Mouse (Mus musculus) T-helper 2 cell (primary cell): ENCODE results near the gene Pde4a.
"Not testable (repeated sequence)": the region's sequence is repeated elsewhere in the genome, so short reads cannot be mapped to it uniquely, and the experiment has no call there.

Experiments used
- in situ Hi-C: fragments of 300-600 bp; cut with MboI, MseI; formaldehyde crosslinking; loops from one replicate; pipeline ENCODE4 v1.15.1; 2025; ENCODE audit warnings: high pct_unique_total_duplicates

Gene Pde4a

DNA sequence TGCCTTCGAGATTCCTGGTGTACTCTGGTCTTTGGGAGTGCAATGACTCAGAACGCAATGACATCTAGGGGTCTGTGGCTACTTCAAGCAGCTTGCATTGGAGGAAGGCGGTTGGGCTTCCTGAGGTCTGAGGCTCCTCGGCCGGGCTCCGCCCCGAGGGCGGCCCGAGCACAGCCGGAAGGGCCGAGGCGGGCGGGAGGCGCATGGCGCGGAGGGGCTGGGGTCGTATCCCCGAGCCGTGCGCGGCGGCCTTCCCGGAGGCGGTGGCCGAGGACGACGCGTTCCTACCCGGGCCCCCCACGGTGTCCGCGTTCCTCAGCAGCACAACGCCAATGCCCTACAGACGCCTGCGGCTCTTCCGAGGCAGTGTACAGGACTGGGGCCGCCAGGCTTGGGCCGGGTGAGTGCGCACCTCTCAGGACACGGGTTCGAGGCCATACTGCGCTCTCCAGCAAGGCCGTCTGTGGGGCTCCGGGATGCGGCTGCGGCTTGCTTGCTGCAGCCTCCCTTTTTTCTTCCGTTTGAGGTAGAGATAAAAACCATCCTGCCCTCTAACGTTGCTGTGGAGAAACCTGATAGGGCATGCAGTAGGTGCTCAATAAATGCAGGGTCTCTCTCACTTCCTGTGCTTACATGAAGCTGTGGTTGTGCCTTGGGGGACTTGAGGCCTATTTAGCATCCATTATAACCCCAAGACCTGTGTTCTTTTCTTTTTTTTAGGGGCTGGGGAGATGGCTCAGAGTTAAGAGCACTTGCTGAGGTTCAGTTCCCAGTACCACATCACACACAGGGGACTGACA, 16.1 kb downstream of the Pde4a start:
- in situ Hi-C loops = no loop called here

DNA sequence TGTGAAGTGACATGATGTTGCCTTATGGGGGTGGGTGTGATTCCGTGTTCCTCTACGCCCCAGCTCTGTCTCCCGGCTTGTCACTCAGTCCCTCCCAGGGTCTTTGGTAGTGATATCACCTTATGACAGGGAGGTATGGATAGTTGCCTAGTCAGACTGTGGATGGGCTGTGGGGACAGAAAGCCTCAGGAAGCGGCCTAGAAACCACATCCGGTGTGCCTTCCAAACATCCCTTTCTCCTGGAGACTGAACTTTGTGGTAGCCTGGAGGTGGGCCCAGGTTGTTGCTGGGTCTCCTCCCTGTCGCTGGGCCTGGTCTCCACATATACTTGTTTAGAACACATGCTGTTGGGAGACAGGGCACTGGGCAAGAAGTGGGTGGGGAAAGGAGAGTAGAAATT, 17.9 kb downstream of the Pde4a start:
- in situ Hi-C loops = no loop called here

DNA sequence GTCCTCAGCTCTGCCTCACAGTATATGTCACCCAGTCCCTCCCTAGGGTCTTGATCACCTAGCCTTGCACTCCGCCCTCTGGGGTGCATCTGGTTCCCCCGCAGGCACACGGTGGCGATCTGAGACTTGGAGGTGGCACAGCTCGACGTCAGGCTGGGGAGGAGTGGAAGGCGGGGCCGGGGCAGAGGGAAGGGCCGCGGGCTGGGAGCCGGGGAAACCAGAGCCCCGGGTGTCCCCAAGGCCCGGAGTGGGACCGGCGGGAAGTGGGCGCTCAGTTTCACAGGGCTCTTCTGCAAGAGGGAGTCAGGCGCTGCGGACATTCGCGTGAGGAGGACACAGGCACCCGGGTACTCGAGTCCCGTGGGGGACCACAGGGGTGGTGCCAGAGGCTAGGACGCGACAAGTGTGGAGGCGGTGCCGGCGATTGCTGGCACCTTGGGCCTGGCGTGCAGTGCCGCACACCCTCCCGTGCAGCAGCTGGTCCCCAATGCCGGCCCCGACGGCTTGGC, 18.4 kb downstream of the Pde4a start:
- in situ Hi-C loops = no loop called here

DNA sequence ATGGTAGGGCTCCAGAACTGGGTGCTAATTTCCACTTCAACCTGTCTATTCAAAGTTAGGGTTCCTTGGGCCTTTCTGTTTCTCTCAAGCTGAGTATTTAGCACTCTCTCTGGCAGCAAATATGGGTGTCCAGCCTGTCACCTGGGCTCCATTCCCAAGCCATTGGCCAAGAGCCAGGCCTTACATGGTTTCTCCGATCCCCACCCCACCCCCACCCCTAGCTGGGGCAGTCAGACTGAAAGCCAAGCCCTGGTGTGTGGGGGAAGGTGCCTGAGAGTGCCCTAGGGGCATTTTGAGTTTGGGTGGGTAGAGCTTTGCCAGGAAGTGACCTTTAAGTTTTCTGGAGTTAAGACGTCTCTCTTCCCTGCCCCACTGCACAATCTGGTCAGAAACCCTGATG, 19.2 kb downstream of the Pde4a start:
- in situ Hi-C loops = no loop called here

DNA sequence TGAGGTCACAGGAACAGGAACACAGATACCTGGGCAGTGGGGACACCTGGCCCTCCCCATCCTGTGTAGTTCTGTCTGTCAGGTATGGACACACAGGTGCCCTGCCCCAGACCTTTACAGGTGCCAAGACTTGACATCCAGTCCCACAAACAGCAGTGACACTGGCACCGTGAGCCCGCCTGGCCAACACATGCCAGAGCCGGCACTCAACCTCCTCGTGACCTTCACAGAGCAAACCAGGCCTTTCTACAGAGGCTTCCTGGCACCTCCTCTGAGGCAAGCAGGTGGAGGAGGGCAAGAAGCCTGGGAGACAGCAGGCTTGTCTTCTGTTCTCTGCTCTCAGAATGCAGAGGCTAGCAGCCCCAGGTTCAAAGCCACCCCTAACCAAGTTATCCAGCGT, 19.9 kb downstream of the Pde4a start:
- in situ Hi-C loops = no loop called here

DNA sequence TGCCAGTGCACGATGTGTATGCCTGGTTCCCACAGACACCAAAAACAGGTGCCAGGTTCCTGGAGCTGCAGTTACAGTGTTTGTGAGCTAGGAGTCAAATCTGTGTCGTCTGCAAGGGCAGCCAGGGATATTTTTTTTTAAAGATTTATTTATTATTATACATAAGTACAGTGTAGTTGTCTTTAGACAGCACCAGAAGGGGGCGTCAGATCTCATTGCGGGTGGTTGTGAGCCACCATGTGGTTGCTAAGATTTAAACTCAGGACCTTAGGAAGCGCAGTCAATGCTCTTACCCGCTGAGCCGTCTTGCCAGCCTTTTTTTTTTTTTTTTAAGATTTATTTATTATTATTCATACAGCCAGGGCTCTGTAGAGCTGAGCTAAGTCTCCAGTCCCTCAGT, 24.4 kb downstream of the Pde4a start:
- in situ Hi-C loops = no loop called here

DNA sequence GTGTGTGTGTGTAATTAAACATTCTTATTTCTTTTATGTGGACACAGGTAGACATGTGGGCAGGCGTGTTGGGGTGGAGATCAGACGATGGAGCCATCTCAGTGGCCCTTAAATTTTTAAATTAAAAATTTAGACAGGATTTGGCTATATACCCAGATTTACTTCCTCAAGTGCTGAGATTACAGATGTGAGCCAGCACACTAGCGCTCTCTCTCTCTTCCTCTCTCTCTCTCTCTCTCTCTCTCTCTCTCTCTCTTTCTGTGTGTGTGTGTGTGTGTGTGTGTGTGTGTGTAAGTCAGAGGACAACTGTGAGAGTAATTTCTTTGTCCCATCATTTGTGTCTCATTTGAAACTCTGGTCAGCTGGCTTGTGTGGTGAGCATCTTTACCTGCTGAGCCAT, 25.2 kb downstream of the Pde4a start:
- in situ Hi-C loops = no loop called here

DNA sequence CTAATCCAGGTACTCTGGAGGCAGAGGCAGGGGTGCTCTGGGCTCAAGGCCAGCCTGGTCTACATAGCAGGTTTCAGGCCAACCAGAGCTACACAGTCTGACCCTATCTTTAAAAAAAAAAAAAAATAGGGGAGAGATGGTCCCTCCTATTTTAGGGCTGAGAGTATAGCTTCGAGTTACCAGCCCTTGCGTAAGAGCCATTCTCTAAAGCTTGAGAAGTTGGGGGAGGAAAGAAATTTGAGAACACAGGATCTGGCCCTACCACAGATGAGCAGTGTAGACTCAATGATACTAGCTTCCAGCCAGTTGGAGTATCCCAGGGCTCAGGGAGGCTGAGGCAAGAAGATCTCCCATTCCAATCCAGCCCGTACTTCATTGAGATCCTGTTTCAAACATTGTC, 28.3 kb downstream of the Pde4a start:
- in situ Hi-C loops = no loop called here

DNA sequence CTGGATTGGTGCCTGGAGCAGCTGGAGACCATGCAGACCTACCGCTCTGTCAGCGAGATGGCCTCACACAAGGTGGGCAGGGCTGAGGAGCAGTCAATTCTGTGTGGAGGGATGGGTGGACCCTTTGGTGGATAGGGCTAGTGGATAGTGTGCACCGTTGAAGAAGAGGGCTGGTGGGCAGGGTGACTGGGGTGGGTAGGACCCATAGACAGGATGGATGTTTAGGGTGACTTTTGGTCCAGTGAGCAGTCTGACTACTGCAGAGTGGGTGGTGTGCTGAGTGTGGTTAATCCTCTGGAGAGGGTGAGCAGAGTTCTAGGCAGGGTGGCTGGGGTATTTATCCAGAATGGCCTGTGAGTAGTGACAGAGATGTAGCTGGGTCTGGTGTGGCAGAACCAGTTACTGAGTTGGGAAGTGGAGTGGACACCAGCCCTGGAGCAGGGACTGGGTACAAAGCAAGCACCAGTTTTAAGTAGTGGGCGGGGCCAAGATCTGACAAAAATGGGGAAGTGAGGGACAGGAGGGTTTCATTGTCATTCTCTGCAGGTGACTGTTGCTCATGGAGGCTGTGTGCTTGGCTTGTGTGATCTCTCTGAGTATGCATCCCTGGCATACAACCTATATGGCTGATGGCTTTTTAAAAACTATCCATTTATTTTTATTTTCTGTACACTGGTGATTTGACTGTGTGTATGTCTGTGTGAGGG, 29.4 kb downstream of the Pde4a start:
- in situ Hi-C loops = no loop called here

DNA sequence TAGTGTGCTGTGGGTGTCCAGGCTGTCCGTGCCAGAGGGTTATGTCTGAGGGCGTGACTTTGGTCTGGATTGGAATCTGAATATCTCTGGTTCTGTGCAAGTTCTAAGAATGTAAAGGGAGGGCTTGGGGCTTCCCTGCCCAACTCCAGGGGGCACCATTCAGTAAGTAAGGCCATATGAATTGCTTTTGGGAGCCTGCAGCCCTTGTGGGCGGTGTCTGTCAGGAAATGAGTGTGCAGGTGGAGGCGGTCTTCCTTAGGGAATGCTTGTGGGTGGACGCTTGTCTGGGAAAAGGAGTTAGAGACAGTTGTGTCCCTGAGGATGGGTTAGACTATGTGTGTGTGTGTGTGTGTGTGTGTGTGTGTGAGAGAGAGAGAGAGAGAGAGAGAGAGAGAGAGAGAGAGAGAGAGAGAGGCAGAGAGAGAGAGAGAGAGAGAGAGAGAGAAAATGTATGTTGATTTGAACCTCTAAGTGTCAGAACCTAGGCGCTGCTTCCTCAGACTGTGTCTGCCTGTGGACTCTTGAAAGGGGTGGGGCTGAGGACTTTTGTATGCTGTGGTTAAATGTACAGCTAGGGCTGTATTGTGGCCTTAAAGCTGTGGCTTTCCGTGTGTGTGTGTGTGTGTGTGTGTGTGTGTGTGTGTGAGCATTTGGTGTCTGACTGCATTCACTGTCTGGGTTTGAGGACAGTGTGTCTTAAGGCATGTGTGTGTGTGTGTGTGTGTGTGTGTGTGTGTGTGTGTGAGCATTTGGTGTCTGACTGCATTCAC, 30.4 kb downstream of the Pde4a start:
- in situ Hi-C loops = not testable (repeated sequence)

DNA sequence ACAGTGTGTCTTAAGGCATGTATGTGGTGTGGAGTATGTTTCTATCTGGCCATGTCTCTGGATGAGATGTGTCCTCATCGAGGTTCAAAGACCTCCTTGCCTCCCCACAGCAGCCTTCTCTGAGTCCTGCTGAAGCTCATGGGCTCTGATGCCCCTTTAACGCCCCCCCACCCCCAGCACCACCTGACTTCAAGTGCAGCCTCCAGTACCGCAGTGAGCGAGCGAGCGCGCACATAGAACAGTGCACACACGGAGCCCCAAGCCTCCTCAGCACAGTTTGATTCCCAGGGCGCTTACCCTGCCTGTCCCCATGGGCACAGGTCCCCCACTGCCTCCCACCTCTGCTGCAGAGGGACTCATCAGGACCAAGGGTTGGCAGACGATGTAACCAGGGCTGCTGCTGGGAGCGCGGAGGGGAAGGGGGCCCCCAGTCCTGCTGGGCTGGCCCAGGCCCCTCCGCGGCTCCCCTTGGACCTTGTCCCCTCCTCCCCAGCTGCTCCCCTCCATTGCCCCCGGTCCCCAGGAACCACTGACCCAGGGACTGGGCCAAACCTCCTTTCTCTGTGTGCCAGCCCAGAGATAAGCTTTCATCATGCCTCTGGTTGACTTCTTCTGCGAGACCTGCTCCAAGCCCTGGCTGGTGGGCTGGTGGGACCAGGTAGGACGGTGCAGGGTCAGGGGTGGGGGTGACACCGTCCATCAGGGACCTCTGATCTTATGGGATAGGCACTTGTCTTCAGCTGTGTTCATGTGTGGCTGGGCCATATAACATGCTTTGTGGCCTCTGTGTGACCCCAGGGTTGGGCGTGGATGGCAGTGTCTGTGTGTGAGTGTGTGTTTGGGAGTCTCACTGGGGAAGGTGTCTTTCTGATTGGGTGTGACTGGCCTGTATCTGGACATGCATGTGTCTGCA, 31.3 kb downstream of the Pde4a start:
- in situ Hi-C loops = no loop called here

DNA sequence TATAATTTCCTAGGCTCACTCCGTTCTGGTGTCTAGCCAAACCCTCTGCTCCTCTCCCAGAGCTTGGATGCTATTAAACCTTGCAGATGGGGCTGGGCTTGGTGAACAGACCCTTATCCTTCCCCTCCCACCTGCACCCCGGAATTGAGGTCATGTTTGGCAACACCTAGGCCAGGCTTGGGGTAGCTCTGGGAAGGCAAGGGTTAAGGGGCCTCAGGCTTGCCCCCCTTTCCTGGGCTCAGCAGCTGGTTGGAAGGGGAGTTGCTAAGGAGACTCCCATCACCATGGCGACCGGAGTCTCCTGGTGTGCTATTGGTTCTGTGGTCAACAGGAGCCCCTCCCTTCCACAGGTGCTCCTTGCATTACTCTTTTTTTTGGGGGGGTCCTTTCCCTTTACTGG, 32.5 kb downstream of the Pde4a start:
- in situ Hi-C loops = no loop called here

DNA sequence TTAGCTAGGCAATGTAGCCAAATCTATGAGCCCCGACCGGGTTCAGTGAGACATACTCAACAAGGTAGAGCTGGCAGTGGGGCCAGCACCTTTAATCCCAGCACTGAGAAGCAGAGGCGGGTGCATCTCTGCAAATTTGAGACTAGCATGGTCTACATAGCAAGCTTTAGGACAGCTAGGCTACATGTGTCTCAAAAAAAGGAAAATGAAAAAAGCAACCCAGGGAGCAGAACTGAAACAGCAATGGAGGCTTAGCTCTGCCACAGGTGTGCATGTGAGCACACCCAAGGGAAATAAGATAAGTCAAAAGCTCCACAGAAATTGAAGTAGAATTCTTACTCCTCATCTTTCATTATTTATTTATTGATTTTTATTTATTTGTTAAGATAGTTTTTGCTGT, 33.4 kb downstream of the Pde4a start:
- in situ Hi-C loops = no loop called here

DNA sequence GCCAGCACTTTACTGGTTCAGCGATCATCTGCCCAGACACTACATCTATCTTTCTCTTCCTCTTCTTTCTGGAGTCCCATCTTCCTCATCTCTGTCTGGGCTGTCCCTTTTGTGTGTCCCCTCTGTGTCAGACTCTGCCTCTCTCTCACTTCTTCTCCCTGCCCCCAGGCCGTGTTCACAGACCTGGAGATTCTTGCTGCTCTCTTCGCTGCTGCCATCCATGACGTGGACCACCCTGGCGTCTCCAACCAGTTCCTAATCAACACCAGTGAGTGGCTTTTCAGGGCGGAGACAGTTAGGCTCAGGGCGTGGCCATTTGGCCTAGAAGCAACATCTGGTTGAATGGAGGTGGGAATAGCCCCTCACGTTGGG, 38.6 kb downstream of the Pde4a start:
- in situ Hi-C loops = no loop called here

DNA sequence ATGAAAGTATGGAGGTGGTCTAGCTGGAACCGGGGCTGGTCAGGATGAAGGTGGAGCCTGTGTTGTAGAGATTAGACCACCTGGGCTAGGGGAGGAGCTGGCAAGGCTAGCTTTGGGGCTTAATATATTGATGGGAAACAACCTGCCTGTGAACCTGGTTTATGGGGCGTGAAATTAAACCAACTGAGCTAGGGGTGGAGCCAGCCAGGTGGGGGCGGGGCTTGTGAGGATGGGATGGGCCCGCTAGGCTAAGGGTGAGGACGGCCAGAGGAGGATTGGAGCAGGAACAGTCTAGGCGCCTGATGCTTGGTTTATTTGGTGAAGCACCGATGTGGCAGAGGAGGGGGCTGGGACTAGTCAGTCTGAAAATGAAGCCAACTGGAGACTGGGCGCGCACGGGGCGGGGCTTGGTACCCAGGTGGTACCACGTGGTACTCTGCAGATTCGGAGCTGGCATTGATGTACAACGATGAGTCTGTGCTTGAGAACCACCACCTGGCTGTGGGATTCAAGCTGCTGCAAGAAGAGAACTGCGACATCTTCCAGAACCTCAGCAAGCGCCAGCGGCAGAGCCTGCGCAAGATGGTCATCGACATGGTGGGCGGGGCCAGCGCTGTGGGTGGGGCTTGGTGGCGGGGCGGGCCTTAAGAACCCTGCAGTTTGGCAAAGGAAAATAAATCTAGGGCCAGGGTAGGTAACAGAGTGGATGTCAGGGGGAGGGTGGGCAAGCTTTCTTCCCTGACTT, 39.2 kb downstream of the Pde4a start:
- in situ Hi-C loops = no loop called here

DNA sequence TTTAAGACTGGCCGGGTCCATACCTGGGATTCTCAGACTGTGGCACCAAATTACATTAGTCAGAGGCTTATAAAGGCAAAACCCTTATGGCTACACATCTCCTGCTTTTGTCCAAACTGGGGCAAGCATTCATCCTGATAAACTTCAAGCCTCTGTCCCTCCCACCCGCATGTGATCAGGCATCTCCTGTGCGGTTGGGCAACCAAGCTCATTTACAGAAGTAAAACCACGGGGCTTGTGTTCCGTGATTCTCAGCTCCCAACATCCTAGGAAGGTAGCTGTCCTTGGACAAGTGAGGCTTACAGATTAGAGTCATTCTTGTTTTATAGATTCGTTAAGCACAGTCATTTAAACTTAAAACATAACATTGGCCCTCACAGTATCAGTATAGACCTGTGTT, 41.3 kb downstream of the Pde4a start:
- in situ Hi-C loops = no loop called here

DNA sequence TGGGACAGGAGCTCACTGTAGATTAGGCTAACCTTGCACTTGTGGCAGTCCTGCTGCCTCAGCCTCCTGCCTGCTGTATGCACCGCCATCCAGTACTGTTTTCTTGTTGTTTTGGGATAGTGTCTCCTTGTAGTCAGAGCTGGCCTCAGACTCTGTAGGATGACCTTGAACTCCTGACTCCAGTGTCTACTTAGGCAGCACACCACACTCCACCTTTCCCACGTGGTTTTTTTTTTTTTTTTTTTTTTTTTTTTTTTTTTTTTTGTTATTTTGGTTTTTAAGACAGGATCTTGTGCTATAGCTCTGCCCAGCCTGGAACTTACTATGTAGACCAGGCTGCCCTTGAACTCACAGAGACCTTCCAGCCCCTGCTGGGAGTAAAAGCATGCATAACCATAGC, 43.1 kb downstream of the Pde4a start:
- in situ Hi-C loops = no loop called here

DNA sequence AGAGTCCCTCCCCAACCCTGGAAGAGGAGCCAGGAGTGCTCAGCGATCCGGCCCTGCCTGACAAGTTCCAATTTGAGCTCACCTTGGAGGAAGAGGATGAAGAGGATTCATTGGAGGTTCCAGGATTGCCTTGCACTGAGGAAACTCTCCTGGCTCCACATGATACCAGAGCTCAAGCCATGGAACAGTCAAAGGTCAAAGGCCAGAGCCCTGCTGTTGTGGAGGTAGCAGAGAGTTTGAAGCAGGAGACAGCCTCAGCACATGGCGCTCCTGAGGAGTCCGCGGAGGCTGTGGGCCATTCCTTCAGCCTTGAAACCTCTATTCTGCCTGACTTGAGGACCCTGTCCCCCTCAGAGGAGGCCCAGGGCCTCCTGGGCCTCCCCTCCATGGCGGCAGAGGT, 45.3 kb downstream of the Pde4a start:
- in situ Hi-C loops = loop anchor here (5.0 kb wide), 1 partner anchor 34 kb away; no protein-coding TSS in a partner anchor

DNA sequence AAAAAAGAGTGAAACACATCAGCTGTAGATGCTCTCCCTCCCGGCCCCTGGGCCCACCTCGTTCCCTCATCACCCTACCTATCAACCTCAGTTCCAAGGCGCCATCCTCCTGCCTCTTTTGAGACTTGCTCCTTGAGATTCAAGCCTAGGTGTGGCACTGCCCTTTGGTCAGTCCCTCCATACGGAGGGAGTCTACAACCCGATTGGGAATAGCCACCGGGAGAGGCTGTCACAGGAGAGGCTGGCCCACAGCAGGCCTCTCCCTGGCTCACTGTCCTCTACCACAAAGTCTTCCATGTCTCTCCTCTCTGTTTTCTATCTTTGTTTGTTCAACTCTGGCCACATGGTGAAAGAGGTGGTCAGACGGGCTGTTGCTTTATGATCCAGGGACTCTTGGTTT, 46.1 kb downstream of the Pde4a start:
- in situ Hi-C loops = loop anchor here (5.0 kb wide), 1 partner anchor 34 kb away; no protein-coding TSS in a partner anchor

DNA sequence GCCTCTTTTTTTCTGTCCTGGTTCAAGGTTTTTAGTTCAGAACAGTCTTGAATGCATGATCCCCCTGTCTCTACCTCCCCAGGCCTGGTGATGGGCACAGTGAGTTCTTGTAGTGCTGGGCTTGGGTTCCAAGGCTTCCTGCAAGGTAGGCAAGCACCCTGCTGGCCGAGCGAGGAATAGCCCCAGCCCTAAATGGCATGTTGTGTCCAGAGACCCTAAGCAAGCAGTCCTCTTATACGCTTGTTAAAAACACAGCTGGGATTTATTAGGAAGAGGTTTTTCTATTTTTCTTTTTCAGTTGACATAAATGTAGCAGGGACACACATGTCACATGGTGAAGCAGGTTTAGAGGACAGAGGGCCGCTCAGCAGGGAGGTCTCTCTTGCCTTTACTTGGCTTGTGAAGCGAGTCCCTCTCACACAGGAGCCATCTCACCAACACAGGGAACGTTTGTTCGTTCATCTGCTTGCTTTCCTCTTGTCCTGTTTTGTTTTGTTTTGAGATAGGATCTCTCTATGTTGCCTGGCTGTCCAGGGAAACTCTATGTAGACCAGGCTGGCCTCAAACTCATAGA, 48.2 kb downstream of the Pde4a start:
- in situ Hi-C loops = loop anchor here (5.0 kb wide), 1 partner anchor 36 kb away; no protein-coding TSS in a partner anchor
